Mouse (Mus musculus): ENCODE results near the gene Fbxo44. TPM values are rescaled to one million over a fixed set of nuclear protein-coding genes. Genes with fewer than 3 reads are reported as not detected.

Fbxo44 gene
- polyA plus RNA-seq, 1 experiment from 2014 or later = 13.3 TPM

DNA sequence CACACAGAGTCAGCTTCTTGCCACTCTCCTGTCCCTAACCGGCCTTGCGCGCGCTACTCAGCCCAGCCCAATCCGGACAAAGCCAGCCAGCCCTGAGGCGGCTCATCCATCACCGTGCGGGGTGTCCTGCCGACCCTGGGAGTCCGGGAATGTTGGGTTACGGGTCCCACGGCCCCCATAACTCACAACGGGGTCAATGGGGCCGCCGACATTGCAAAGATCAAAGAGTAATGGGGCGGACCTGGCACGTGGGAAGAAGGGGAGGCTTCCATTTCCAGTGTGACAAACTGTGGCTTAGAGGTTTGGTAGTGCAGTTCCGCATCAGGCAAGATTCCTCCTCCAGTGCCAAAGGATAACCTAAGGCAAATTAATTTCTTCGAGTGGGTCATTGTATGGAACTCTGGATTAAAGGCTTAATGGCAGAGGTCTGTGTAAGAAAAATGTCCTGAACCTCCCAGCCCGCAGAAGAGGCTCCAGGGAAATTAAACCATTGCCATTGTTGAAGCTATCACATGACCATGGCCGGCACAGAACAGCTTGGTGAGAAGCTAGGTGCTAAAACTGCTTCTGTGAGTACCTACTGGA, 28.7 kb downstream of the Fbxo44 start:
- 3% methylated on average over 21 of the region's 21 CpGs for WGBS
- Histone ChIP-seq H3K4me2 (ENCODE audit: low read length) (peak overlapping the region; percentile 98), H3K4me1 (replicated peaks; ENCODE audit: control insufficient read depth, insufficient read depth, low read length) (no peaks in the 10 kb centered on the region), H3K4me3 (ENCODE audit: low read depth, low read length) (peak overlapping the region; percentile 57), H3K27ac (ENCODE audit: low read depth) (no peak overlapping the region), H3K27me3 (replicated peaks; ENCODE audit: control insufficient read depth, insufficient read depth, low read length) (peaks cover 44% of the 10 kb centered on the region), H3K36me3 (ENCODE audit: control insufficient read depth, insufficient read depth, low read length) (no peaks in the 10 kb centered on the region), H3K9me3 (ENCODE audit: control insufficient read depth, low read length) (no peaks in the 10 kb centered on the region), H3K9ac (ENCODE audit: low read length) (no peak overlapping the region)
- DNase-seq (ENCODE audit: low spot score) (peak; percentile 71), ATAC-seq (replicated peaks; ENCODE audit: low FRiP score, low TSS enrichment, low read depth) (no peak)

DNA sequence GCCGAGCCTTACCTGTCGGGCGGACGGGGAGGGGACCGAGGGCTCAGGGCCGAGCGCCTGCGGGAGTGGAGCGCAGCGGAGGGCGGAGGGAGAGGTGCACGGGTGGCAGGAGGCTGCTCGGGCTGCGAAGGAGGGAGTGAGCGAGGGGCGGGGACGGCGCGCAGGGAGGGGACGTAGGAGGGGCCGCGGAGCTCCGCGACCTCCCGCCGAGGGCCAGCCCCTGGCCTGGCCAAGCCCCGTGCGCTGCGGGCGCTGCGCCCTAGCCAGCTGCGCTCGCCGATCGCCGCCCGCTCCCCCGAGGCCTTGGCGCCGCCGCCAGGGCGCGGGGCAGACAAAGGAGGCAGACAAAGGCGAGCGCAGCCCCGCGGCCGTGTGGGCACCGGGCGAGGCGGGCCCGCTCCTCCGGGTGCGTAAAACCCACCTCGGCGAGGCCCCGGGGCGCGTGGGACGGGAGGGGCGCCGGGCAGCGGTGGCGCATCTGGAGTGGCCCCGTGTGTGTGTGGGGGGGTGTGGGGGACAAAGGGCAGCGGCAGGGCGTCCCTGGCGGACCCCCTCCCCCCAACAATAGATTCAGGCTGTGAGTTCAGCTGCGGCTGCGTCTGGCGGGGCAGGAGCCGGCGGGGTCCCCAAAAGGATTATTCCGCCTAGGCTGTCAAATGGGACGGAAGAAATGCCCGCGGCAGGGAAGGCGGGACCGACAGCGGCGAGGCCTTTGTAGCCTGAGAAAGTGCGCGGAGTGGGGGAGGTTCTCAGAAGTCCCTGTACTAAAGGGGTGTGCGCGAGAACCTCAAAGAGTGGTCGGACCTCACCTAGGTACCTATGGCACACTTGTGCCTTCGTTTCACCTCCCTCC, 29.5 kb downstream of the Fbxo44 start, which contains the start of gene Draxin:
Gene Draxin (minus strand): TSS at position 138 of the 853 bp plus-strand sequence.
- H3K9me3 ChIP-seq (ENCODE audit: control insufficient read depth, low read length) = no peaks in the 10 kb centered on the region
- H3K9ac ChIP-seq (ENCODE audit: low read length) = peak within 1 kb of the TSS; percentile 59
- H3K4me1 ChIP-seq (replicated peaks; ENCODE audit: control insufficient read depth, insufficient read depth, low read length) = no peaks in the 10 kb centered on the region
- ATAC-seq (replicated peaks; ENCODE audit: low FRiP score, low TSS enrichment, low read depth) (peak; percentile 86), DNase-seq (ENCODE audit: low spot score) (peak; percentile 67)
- under 1% methylated on average over 66 of the region's 87 CpGs for WGBS
- H3K27me3 ChIP-seq (replicated peaks; ENCODE audit: control insufficient read depth, insufficient read depth, low read length) = peaks cover 44% of the 10 kb centered on the region
- peak within 1 kb of the TSS; percentile 57 for H3K4me3 ChIP-seq (ENCODE audit: low read depth, low read length)
- peak within 1 kb of the TSS; percentile 98 for H3K4me2 ChIP-seq (ENCODE audit: low read length)
- no peak within 1 kb of the TSS for H3K27ac ChIP-seq (ENCODE audit: low read depth)
- no peaks in the 10 kb centered on the region for H3K36me3 ChIP-seq (ENCODE audit: control insufficient read depth, insufficient read depth, low read length)

DNA sequence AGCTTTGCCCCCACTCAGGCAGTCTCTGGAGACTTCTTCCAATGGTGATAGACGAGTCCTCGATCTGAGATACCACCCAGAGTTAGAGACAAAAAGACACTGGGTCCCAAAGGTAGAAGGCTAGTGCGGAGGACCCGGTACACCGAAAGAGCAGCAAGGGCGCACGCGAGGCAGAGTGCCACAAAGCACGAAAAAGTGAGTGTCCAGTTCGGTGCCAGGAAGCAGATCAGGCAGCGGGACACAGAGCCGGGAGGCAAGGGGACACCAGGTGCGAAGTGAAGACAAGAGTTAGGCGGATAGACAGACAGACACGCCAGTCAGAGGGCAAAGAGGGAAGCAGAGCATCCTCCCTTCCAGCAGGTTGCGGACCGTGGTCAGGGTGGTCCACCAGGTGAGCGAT, 30.1 kb downstream of the Fbxo44 start, which contains the start of gene Mad2l2:
Gene Mad2l2 (plus strand): TSS at position 252 of the 400 bp plus-strand sequence.
- 1% methylated on average over 18 of the region's 18 CpGs for WGBS
- Histone ChIP-seq H3K36me3 (ENCODE audit: control insufficient read depth, insufficient read depth, low read length) (no peaks in the 10 kb centered on the region), H3K9ac (ENCODE audit: low read length) (peak within 1 kb of the TSS; percentile 59), H3K4me2 (ENCODE audit: low read length) (peak within 1 kb of the TSS; percentile 98), H3K27ac (ENCODE audit: low read depth) (no peak within 1 kb of the TSS), H3K4me3 (ENCODE audit: low read depth, low read length) (peak within 1 kb of the TSS; percentile 57), H3K9me3 (ENCODE audit: control insufficient read depth, low read length) (no peaks in the 10 kb centered on the region), H3K27me3 (replicated peaks; ENCODE audit: control insufficient read depth, insufficient read depth, low read length) (peaks cover 44% of the 10 kb centered on the region), H3K4me1 (replicated peaks; ENCODE audit: control insufficient read depth, insufficient read depth, low read length) (no peaks in the 10 kb centered on the region)
- DNase-seq (ENCODE audit: low spot score) = peak; percentile 73
- ATAC-seq (replicated peaks; ENCODE audit: low FRiP score, low TSS enrichment, low read depth) = no peak

DNA sequence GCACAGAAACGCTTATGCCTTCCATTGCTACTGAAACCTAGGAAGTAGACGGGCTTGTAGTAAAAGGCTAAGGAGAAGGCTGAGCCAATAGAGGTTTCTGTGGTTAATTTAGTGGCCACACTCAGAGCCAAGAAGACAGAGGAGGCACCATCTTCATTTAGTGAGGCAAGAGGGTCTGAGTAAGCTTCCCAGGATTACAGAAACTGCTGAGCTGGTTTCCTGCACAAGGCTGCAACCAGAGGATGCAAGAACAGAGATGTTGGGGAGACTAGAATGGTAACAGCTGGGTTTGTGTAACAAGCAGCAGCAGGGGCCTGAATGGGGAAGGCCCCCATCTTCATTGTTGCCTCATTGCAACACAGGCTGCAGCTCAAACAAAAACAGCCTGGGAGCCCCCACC, 31.6 kb downstream of the Fbxo44 start:
- Histone ChIP-seq H3K36me3 (ENCODE audit: control insufficient read depth, insufficient read depth, low read length) (no peaks in the 10 kb centered on the region), H3K27ac (ENCODE audit: low read depth) (no peak overlapping the region), H3K9me3 (ENCODE audit: control insufficient read depth, low read length) (no peaks in the 10 kb centered on the region), H3K4me3 (ENCODE audit: low read depth, low read length) (no peak overlapping the region), H3K4me2 (ENCODE audit: low read length) (no peak overlapping the region), H3K9ac (ENCODE audit: low read length) (no peak overlapping the region), H3K4me1 (replicated peaks; ENCODE audit: control insufficient read depth, insufficient read depth, low read length) (no peaks in the 10 kb centered on the region), H3K27me3 (replicated peaks; ENCODE audit: control insufficient read depth, insufficient read depth, low read length) (peaks cover 47% of the 10 kb centered on the region)
- ATAC-seq (replicated peaks; ENCODE audit: low FRiP score, low TSS enrichment, low read depth) (no peak), DNase-seq (ENCODE audit: low spot score) (no peak)
- WGBS = 68% methylated on average over 2 of the region's 2 CpGs

DNA sequence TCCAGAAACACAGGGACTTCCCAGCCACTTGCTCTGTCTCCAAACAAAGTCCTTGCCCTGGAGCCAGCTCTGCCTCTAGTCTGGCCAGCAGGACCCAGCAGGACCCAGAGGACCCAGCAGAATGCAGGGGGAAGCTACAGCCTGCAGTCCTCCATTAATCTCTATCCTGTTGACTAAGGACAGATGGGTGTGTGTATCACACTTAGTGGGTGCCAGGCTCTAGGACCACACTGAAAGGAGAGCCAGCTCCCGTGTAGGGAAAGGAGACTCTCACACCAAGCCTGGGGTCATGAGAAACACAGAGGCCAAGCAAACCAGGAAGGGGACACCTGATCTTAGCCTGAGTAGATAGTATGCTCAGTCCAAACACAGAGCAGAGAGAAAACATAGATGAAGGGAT, 32.0 kb downstream of the Fbxo44 start:
- H3K4me1 ChIP-seq (replicated peaks; ENCODE audit: control insufficient read depth, insufficient read depth, low read length) = no peaks in the 10 kb centered on the region
- H3K27ac ChIP-seq (ENCODE audit: low read depth) = no peak overlapping the region
- WGBS = 48% methylated on average over 1 of the region's 1 CpGs
- no peak overlapping the region for H3K4me2 ChIP-seq (ENCODE audit: low read length)
- ATAC-seq (replicated peaks; ENCODE audit: low FRiP score, low TSS enrichment, low read depth) = no peak
- H3K9me3 ChIP-seq (ENCODE audit: control insufficient read depth, low read length) = no peaks in the 10 kb centered on the region
- DNase-seq (ENCODE audit: low spot score) = no peak
- H3K27me3 ChIP-seq (replicated peaks; ENCODE audit: control insufficient read depth, insufficient read depth, low read length) = peaks cover 47% of the 10 kb centered on the region
- H3K36me3 ChIP-seq (ENCODE audit: control insufficient read depth, insufficient read depth, low read length) = no peaks in the 10 kb centered on the region
- H3K9ac ChIP-seq (ENCODE audit: low read length) = no peak overlapping the region
- H3K4me3 ChIP-seq (ENCODE audit: low read depth, low read length) = no peak overlapping the region

DNA sequence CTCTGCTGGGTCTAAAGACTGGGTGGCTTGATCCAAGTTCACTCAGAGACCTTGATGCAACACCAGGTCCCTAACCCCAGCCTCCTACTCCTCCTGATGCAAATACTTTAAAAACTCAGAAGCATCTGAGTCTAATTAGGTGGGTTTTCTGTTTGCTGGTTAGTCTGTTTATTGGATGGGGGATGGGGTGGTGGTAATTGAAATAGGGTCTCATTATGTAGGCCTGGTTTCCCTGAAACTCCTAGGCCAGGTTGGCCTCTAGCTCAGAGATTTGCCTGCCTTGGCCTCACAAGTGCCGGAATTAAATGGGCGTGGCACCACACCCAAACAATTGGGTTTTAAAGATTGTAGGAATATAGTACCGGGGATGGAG, 37.6 kb downstream of the Fbxo44 start:
- Histone ChIP-seq H3K27ac (ENCODE audit: low read depth) (no peak overlapping the region), H3K9me3 (ENCODE audit: control insufficient read depth, low read length) (no peaks in the 10 kb centered on the region), H3K4me3 (ENCODE audit: low read depth, low read length) (no peak overlapping the region), H3K4me1 (replicated peaks; ENCODE audit: control insufficient read depth, insufficient read depth, low read length) (no peaks in the 10 kb centered on the region), H3K9ac (ENCODE audit: low read length) (no peak overlapping the region), H3K27me3 (replicated peaks; ENCODE audit: control insufficient read depth, insufficient read depth, low read length) (0 out of 2 replicates have a peak, but pooled peaks cover 3% of the 10 kb centered on the region), H3K4me2 (ENCODE audit: low read length) (no peak overlapping the region), H3K36me3 (ENCODE audit: control insufficient read depth, insufficient read depth, low read length) (no peaks in the 10 kb centered on the region)
- WGBS = 71% methylated on average over 3 of the region's 3 CpGs
- DNase-seq (ENCODE audit: low spot score) (no peak), ATAC-seq (replicated peaks; ENCODE audit: low FRiP score, low TSS enrichment, low read depth) (no peak)

DNA sequence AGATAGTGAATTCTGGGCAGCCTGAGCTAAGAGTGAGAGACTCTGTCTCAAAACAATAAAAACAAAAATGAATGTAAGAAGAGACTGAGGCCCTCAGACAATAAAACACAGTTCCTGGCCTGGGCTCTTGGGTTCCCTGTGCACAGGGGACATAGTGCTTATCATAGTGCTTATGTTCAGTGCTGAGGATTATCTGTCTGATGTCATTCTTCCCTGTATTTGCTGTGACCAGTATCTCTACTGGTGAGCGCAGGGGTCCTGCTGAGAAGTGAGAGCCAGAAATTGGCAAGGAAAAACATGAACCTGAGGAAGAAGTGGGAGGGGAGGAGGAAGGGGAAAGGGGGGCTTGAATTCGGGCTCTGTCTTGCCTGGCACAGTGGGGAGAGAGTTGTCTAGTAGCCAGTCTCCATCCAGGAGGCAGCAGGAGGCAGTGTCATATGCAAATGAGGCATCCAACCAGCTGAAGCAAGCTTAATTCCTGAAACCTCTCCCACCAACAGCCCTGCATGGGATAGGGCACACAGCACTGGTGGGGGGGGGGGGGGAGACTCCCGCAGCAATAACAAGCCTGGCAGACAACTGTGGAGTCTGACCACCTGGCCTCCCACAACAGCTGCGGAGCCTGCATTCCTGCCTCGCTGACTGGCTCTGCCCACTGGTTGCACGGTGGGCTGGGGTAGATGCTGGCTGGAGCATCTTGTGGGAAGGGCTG, 38.1 kb downstream of the Fbxo44 start:
- DNase-seq (ENCODE audit: low spot score) = no peak
- H3K36me3 ChIP-seq (ENCODE audit: control insufficient read depth, insufficient read depth, low read length) = no peaks in the 10 kb centered on the region
- H3K27ac ChIP-seq (ENCODE audit: low read depth) = no peak overlapping the region
- WGBS = 23% methylated on average over 5 of the region's 6 CpGs
- no peaks in the 10 kb centered on the region for H3K4me1 ChIP-seq (replicated peaks; ENCODE audit: control insufficient read depth, insufficient read depth, low read length)
- no peak overlapping the region for H3K4me3 ChIP-seq (ENCODE audit: low read depth, low read length)
- no peak overlapping the region for H3K9ac ChIP-seq (ENCODE audit: low read length)
- H3K9me3 ChIP-seq (ENCODE audit: control insufficient read depth, low read length) = 0 out of 2 replicates have a peak, but pooled peaks cover 2% of the 10 kb centered on the region
- no peak overlapping the region for H3K4me2 ChIP-seq (ENCODE audit: low read length)
- ATAC-seq (replicated peaks; ENCODE audit: low FRiP score, low TSS enrichment, low read depth) = no peak
- H3K27me3 ChIP-seq (replicated peaks; ENCODE audit: control insufficient read depth, insufficient read depth, low read length) = 0 out of 2 replicates have a peak, but pooled peaks cover 3% of the 10 kb centered on the region

DNA sequence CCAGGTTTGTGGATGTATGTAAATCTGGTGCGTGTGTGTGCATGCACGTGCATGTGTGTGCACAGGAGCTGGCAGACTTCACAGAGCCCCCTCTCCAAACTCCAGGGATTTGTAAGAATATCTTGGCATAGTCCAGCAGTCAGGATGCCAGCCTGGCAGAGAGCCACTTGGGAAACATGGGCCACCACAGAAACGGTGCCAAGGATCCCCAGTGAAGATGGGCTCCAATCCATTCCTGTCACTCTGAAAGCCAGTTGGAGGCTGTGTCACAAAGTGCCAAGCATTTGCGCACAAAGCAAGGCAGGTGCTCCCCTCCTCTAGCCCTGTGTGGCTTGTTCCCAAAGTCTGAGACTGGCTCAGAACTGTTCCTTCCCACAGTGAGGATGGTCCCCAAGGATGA, 38.9 kb downstream of the Fbxo44 start:
- no peak overlapping the region for H3K4me2 ChIP-seq (ENCODE audit: low read length)
- no peak for DNase-seq (ENCODE audit: low spot score)
- no peak overlapping the region for H3K9ac ChIP-seq (ENCODE audit: low read length)
- no peaks in the 10 kb centered on the region for H3K36me3 ChIP-seq (ENCODE audit: control insufficient read depth, insufficient read depth, low read length)
- no peak for ATAC-seq (replicated peaks; ENCODE audit: low FRiP score, low TSS enrichment, low read depth)
- H3K9me3 ChIP-seq (ENCODE audit: control insufficient read depth, low read length) = 0 out of 2 replicates have a peak, but pooled peaks cover 5% of the 10 kb centered on the region
- WGBS = 84% methylated on average over 4 of the region's 4 CpGs
- H3K4me1 ChIP-seq (replicated peaks; ENCODE audit: control insufficient read depth, insufficient read depth, low read length) = no peaks in the 10 kb centered on the region
- H3K27ac ChIP-seq (ENCODE audit: low read depth) = no peak overlapping the region
- no peak overlapping the region for H3K4me3 ChIP-seq (ENCODE audit: low read depth, low read length)
- H3K27me3 ChIP-seq (replicated peaks; ENCODE audit: control insufficient read depth, insufficient read depth, low read length) = 0 out of 2 replicates have a peak, but pooled peaks cover 3% of the 10 kb centered on the region

Measured in intestine, embryonic 14.5 days (tissue).